Mouse (Mus musculus) hindbrain, embryonic 15.5 days (tissue): Measurements from ENCODE around the gene Aldh3b2. TPM values are rescaled to one million over a fixed set of nuclear protein-coding genes. Genes with fewer than 3 reads are reported as not detected.

ENCODE experiments used
- ATAC-seq: fragments of 200-750 bp; cut with Nextera tagmentation; 2 replicates; pipeline ENCODE4 v1.8.0; 2017; ENCODE audit warnings: low read depth, moderate number of reproducible peaks, moderate TSS enrichment; ENCODE audit not compliant: low FRiP score
- H3K27ac ChIP-seq: fragments of 300-500 bp; sonication (generic); replicated peaks from 2 replicates; pipeline ENCODE4 v1.5.1; 2015; ENCODE audit warnings: mild to moderate bottlenecking, inconsistent platforms
- H3K27me3 ChIP-seq: fragments of 300-500 bp; sonication (generic); 2 replicates; pipeline ENCODE4 v1.6.1; 2015; ENCODE audit warnings: control low read depth, inconsistent platforms
- H3K36me3 ChIP-seq: fragments of 300-500 bp; sonication (generic); 2 replicates; pipeline ENCODE4 v1.6.1; 2015; ENCODE audit warnings: control low read depth, inconsistent platforms
- H3K4me1 ChIP-seq: fragments of 300-500 bp; sonication (generic); replicated peaks from 2 replicates; pipeline ENCODE4 v1.6.1; 2015; ENCODE audit warnings: control low read depth, inconsistent platforms
- H3K4me2 ChIP-seq: fragments of 300-500 bp; sonication (generic); 2 replicates; pipeline ENCODE4 v1.6.1; 2015; ENCODE audit warnings: moderate library complexity, mild to moderate bottlenecking, inconsistent platforms
- H3K4me3 ChIP-seq: fragments of 300-500 bp; sonication (generic); 2 replicates; pipeline ENCODE4 v1.5.1; 2015; ENCODE audit warnings: mild to moderate bottlenecking, inconsistent platforms
- H3K9ac ChIP-seq: fragments of 300-500 bp; sonication (generic); 2 replicates; pipeline ENCODE4 v1.6.1; 2015; ENCODE audit warnings: inconsistent platforms
- H3K9me3 ChIP-seq: fragments of 300-500 bp; sonication (generic); 2 replicates; pipeline ENCODE4 v1.6.1; 2016; ENCODE audit warnings: control low read depth, inconsistent platforms
- WGBS: fragments of 180-500 bp; shearing (Covaris S2); methylation state at CpG from one replicate; pipeline ENCODE4 v1.1.7; 2015; 5-methylcytosine and 5-hydroxymethylcytosine counted together
- polyA plus RNA-seq: library from polyadenylated mRNA; unstranded; fragments of >200 nt; fragmentation: Nextera tagmentation; extraction: Ambion mirVana; gene quantifications from 2 replicates; pipeline ENCODE4 v1.2.1, GENCODE M21; 2015

Aldh3b2 gene
- polyA plus RNA-seq, 1 experiment from 2014 or later = 0.27 TPM

DNA sequence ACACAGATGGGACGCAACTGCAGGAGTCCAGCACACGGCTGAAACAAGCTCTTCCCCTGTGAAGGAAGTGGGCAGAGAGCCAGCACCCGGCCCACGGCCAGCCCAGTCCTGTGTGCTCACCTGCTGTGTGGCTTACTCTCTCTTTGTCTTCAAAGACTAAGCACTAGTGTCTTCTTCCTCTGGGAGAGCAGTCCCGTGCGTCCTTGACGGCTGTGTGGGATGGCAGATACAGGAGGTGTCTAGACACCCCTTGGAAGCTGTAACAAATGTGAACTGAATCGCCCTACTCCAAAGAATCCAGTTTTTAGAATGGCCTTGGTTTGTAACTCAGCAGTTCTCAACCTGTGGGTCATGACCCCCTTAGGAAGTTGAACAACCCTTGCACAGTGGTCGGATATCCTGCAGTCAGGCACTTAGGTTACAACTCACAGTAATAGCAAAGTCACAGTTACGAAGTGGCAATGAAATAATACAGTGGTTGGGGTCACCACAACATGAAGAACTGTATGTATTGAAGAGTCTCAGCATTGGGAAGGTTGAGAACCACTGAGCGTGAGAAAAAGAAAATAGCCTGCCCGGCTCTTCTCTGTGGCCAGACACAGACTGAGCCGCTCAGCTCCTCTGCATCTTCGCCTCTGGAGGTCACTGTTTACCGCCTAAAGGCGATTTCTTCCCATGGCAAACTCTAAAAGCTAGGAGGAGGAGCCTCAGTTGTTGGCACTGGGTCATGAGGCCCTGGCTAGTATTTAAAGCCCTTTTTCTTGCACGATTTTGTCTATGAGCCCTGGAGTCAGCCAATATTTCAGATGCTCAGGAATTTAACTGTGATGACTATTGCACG lies 46.8 kb downstream of the Aldh3b2 start:
- peak; percentile 86 for ATAC-seq
- Histone ChIP-seq H3K9ac (no peak overlapping the region), H3K9me3 (no peaks in the 10 kb centered on the region), H3K4me1 (peaks cover 8% of the 10 kb centered on the region; the same call in 1 of the 2 replicates), H3K4me2 (no peak overlapping the region; the same call in 1 of the 2 replicates), H3K4me3 (no peak overlapping the region), H3K27ac (no peak overlapping the region), H3K36me3 (no peaks in the 10 kb centered on the region), H3K27me3 (no peaks in the 10 kb centered on the region)
- 25% methylated on average over 18 of the region's 18 CpGs for WGBS

GRCm38 (mm10) chr19:4023185-4023584 lies 51.1 kb downstream of the Aldh3b2 start:
- H3K4me1 ChIP-seq = peaks cover 8% of the 10 kb centered on the region; the same call in 1 of the 2 replicates
- no peak overlapping the region for H3K4me2 ChIP-seq
- H3K36me3 ChIP-seq = no peaks in the 10 kb centered on the region
- ATAC-seq = no peak
- no peaks in the 10 kb centered on the region for H3K27me3 ChIP-seq
- H3K27ac ChIP-seq = no peak overlapping the region
- H3K4me3 ChIP-seq = no peak overlapping the region
- H3K9me3 ChIP-seq = no peaks in the 10 kb centered on the region
- whole genome bisulfite sequencing = 80% methylated on average over 7 of the region's 7 CpGs
- H3K9ac ChIP-seq = no peak overlapping the region

GRCm38 (mm10) chr19:4027576-4027975 lies 55.4 kb downstream of the Aldh3b2 start:
- Histone ChIP-seq H3K4me3 (no peak overlapping the region), H3K9me3 (no peaks in the 10 kb centered on the region), H3K4me2 (no peak overlapping the region), H3K27me3 (no peaks in the 10 kb centered on the region), H3K36me3 (no peaks in the 10 kb centered on the region), H3K9ac (no peak overlapping the region), H3K4me1 (no peaks in the 10 kb centered on the region), H3K27ac (no peak overlapping the region)
- ATAC-seq = no peak

Other genes with a start within 250 kb of the Aldh3b2 start
- gene Kmt5b, start 204.9 kb upstream of the Aldh3b2 start, polyA plus RNA-seq = 44.9 and 49.3 TPM in 2 replicates
- 64.6 and 66.6 TPM in 2 replicates for gene Chka, start 120.6 kb upstream of the Aldh3b2 start, polyA plus RNA-seq
- gene Tcirg1, start 65.2 kb upstream of the Aldh3b2 start, polyA plus RNA-seq = 16.4 and 16.8 TPM in 2 replicates
- 280 and 290 TPM in 2 replicates for gene Ndufs8, start 59.6 kb upstream of the Aldh3b2 start, polyA plus RNA-seq
- gene Aldh3b1, start 42.5 kb upstream of the Aldh3b2 start, polyA plus RNA-seq = 2.7 and 3.0 TPM in 2 replicates
- gene Unc93b1, start 37.1 kb upstream of the Aldh3b2 start, polyA plus RNA-seq = 11.9 and 14.0 TPM in 2 replicates
- gene Aldh3b3, start 13.7 kb upstream of the Aldh3b2 start, polyA plus RNA-seq = not detected in 2 replicates
- 2.5 and 3.0 TPM in 2 replicates for gene Acy3, start 14.2 kb downstream of the Aldh3b2 start, polyA plus RNA-seq
- gene Tbx10, start 20.4 kb downstream of the Aldh3b2 start, polyA plus RNA-seq = 0.31 and 0.40 TPM in 2 replicates
- 25.8 and 26.5 TPM in 2 replicates for gene Nudt8, start 28.3 kb downstream of the Aldh3b2 start, polyA plus RNA-seq
- gene Gm49405, start 28.3 kb downstream of the Aldh3b2 start, polyA plus RNA-seq = 5.1 and 5.5 TPM in 2 replicates
- 5.9 and 6.4 TPM in 2 replicates for gene Doc2g, start 31.0 kb downstream of the Aldh3b2 start, polyA plus RNA-seq
- gene Ndufv1, start 40.5 kb downstream of the Aldh3b2 start, polyA plus RNA-seq = 244 and 247 TPM in 2 replicates
- gene Gstp1, start 65.7 kb downstream of the Aldh3b2 start, polyA plus RNA-seq = 534 and 573 TPM in 2 replicates
- gene Gstp2, start 73.7 kb downstream of the Aldh3b2 start, polyA plus RNA-seq = 0.60 and 2.2 TPM in 2 replicates
- gene Gstp3, start 87.2 kb downstream of the Aldh3b2 start, polyA plus RNA-seq = not detected in 2 replicates
- not detected in 2 replicates for gene Cabp2, start 109.2 kb downstream of the Aldh3b2 start, polyA plus RNA-seq
- gene Cdk2ap2, start 124.9 kb downstream of the Aldh3b2 start, polyA plus RNA-seq = 82.5 and 92.5 TPM in 2 replicates
- 74.3 and 81.1 TPM in 2 replicates for gene Pitpnm1, start 127.7 kb downstream of the Aldh3b2 start, polyA plus RNA-seq
- gene Aip, start 153.5 kb downstream of the Aldh3b2 start, polyA plus RNA-seq = 102 and 104 TPM in 2 replicates
- gene Gpr152, start 167.5 kb downstream of the Aldh3b2 start, polyA plus RNA-seq = 0.04 and 0.05 TPM in 2 replicates
- 0.21 and 0.26 TPM in 2 replicates for gene Cabp4, start 171.7 kb downstream of the Aldh3b2 start, polyA plus RNA-seq
- 119 and 121 TPM in 2 replicates for gene Coro1b, start 176.3 kb downstream of the Aldh3b2 start, polyA plus RNA-seq
- 0.26 and 0.83 TPM in 2 replicates for gene Ptprcap, start 181.3 kb downstream of the Aldh3b2 start, polyA plus RNA-seq
- 47.8 and 56.7 TPM in 2 replicates for gene Rps6kb2, start 191.0 kb downstream of the Aldh3b2 start, polyA plus RNA-seq
- gene Carns1, start 203.2 kb downstream of the Aldh3b2 start, polyA plus RNA-seq = 5.6 and 6.1 TPM in 2 replicates
- 0.98 and 1.5 TPM in 2 replicates for gene Tbc1d10c, start 219.0 kb downstream of the Aldh3b2 start, polyA plus RNA-seq
- 582 and 587 TPM in 2 replicates for gene Ppp1ca, start 219.7 kb downstream of the Aldh3b2 start, polyA plus RNA-seq
- 25.5 and 27.5 TPM in 2 replicates for gene Rad9a, start 229.3 kb downstream of the Aldh3b2 start, polyA plus RNA-seq
- 0.69 and 0.75 TPM in 2 replicates for gene Clcf1, start 241.9 kb downstream of the Aldh3b2 start, polyA plus RNA-seq
- gene AC109138.7, start 242.0 kb downstream of the Aldh3b2 start, polyA plus RNA-seq = not detected in 2 replicates